Mouse (Mus musculus): ENCODE measurements at regions not wholly inside any gene's neighbourhood (a gene's known extent, or its start where the extent isn't known, plus 50 kb on each side); places are given as distances from the start of the nearest gene placed in this dataset.

DNA sequence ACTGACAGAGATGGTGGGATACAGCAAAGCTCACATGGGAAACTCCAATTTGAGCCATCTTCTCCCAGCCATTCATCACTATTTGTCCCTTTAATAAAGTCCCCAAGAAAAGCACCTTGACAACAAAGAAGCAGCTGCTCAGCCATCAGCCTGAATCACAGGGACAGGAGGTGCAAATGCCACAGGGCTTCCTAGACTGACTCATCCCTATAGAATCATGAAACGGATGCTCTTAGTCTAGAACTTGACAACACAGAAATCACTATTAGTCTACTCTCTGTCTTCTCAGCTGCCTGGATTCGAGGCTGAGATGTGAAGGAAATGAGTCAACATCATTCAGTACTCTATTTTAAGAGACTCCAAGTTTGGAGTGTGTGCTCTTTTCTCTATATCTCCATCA, 365.4 kb upstream of the Gm10306 start:
- Histone ChIP-seq H3K27ac (no peak overlapping the region), H3K4me3 (no peak overlapping the region)
- intact Hi-C loops (cut with DNase I) = no loop called here
- peak in 1 of 2 experiments; percentile 10 for DNase-seq (ENCODE audit: extremely low spot score in 1 of 2, low spot score in 2 of 2)
- TF ChIP-seq CTCF (IDR thresholded peaks at IDR 0.05) = no peak

DNA sequence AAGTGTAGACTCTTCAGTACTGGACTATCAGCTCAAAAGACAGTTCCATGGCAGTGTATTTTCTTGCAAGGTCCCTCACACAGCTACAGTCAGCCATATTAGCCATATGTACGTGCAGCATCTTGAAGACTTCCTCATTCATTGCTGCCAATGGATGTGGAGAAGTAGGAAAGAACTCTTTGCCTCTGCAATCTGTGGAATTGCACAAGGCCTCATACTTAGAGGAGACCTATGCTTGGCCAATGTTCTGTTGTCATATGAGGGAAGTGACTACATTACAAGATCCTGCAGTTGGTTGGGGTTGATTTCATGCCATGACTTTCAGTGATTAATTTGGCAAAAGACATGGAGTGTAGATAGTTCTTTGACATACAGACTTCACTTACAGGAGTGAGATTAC, 340.1 kb upstream of the Gm10306 start:
- DNase-seq (ENCODE audit: extremely low spot score in 1 of 2, low spot score in 2 of 2) = no peak
- intact Hi-C loops (cut with DNase I) = no loop called here
- no peak overlapping the region for H3K4me3 ChIP-seq

DNA sequence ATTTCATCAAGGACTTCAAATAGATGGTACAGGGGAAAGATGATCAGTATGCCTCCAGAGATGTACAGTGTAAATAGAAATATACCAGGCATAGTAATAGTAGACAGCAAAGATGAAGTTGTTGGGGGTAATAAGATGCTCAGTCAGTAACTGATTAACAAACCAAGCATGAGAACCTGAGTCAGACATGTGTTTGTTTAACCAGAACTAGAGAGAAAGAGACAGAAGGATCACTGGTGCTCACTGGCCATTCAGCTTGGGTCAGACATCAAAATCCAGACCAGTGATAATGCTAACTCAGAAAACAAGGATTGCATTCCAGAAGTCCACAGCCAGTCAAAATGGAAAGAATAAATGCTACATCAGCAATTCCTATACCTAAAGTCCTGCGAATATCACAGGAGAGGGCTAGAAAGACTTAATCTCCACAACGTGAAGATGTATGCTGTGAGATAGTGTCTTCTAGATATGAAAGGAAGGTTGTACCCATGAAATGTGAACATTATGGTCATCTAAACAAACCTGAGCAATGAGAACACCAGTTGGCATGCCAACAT, 320.6 kb upstream of the Gm10306 start:
- no peak for DNase-seq (ENCODE audit: extremely low spot score in 1 of 2, low spot score in 2 of 2)
- Histone ChIP-seq H3K4me3 (no peak overlapping the region), H3K27ac (no peak overlapping the region)
- no peak for TF ChIP-seq CTCF (IDR thresholded peaks at IDR 0.05)
- intact Hi-C loops (cut with DNase I) = no loop called here

More for the DNA sequence above, 340.1 kb upstream of the Gm10306 start:
- no peak for TF ChIP-seq CTCF (IDR thresholded peaks at IDR 0.05)
- no peak overlapping the region for H3K27ac ChIP-seq

GRCm38 (mm10) chr4:94256026-94256425, 300.3 kb upstream of the Gm10306 start:
- intact Hi-C loops (cut with DNase I) = no loop called here
- Histone ChIP-seq H3K27ac (no peak overlapping the region), H3K4me3 (no peak overlapping the region)
- no peak for DNase-seq (ENCODE audit: extremely low spot score in 1 of 2, low spot score in 2 of 2)
- no peak for TF ChIP-seq CTCF (IDR thresholded peaks at IDR 0.05)

DNA sequence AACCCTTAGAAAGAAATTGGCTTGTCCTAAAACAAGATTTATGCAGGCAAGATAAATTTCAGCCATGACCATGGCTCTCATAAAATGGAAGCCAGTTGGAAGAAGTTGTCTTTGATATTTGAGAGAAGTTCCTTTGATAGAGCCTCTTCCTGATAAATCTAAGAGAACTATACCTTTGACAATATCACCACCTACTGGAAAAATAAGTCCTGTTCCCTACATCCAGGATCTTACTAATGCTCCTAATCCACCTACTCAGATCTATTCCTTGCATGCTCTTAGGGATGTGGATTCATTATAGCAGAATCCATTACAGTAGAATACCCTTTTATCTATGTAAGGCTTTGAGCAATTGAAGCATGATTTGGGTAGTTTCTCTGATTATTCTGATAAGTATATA, 295.2 kb upstream of the Gm10306 start:
- Histone ChIP-seq H3K4me3 (no peak overlapping the region), H3K27ac (no peak overlapping the region)
- no peak for DNase-seq (ENCODE audit: extremely low spot score in 1 of 2, low spot score in 2 of 2)
- intact Hi-C loops (cut with DNase I) = no loop called here
- peak; percentile 51 for TF ChIP-seq CTCF (IDR thresholded peaks at IDR 0.05)

DNA sequence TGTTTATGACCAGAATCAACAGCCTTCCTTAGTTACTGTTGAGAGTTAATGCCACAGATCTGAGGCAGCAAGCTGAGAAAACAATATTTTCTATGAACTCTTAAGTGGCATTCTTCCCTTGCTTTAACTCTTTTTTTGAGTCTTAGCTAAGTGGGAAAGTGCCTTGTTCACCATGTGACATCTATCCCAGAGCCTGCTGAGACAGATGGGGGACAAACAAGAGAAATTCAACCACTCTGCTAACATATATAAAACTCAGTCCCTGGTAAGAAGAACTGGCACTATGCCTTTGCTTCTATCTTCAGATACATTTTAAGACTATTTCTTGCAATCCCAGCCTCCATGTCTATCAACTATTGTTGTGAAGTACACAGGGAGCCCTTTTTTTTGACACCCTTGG, 274.6 kb upstream of the Gm10306 start:
- no peak for TF ChIP-seq CTCF (IDR thresholded peaks at IDR 0.05)
- Histone ChIP-seq H3K27ac (no peak overlapping the region), H3K4me3 (no peak overlapping the region)
- intact Hi-C loops (cut with DNase I) = no loop called here
- no peak for DNase-seq (ENCODE audit: extremely low spot score in 1 of 2, low spot score in 2 of 2)

- TF ChIP-seq CTCF (IDR thresholded peaks at IDR 0.05) = no peak
- intact Hi-C loops (cut with DNase I) = no loop called here
- DNase-seq (ENCODE audit: extremely low spot score in 1 of 2, low spot score in 2 of 2) = no peak
- no peak overlapping the region for H3K27ac ChIP-seq
- no peak overlapping the region for H3K4me3 ChIP-seq
These were observed 264.2 kb upstream of the Gm10306 start for GRCm38 (mm10) chr4:94292150-94292549.

DNA sequence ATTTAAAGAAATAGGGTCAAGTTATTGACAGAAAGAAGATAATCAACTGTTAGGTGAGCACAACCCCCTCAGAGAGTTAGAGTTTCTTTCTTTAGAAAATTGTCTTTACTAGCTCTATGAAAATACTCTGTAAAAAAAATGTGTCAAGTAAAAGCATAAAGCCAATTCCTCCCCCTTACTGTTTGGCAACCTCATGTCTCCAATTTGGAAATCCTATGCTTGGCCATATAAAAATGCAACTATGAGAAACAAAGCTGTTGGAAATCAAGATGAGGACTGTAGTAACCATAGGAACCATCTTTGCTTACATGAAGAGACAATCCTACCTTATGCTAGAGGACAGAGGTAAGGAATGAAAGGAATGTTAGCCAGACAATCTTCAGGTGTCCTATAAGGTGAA, 239.0 kb upstream of the Gm10306 start:
- intact Hi-C loops (cut with DNase I) = loop anchor here (5.0 kb wide), 1 partner anchor 430 kb away; no protein-coding TSS in a partner anchor
- H3K27ac ChIP-seq = no peak overlapping the region
- H3K4me3 ChIP-seq = no peak overlapping the region
- TF ChIP-seq CTCF (IDR thresholded peaks at IDR 0.05) = no peak
- no peak for DNase-seq (ENCODE audit: extremely low spot score in 1 of 2, low spot score in 2 of 2)

DNA sequence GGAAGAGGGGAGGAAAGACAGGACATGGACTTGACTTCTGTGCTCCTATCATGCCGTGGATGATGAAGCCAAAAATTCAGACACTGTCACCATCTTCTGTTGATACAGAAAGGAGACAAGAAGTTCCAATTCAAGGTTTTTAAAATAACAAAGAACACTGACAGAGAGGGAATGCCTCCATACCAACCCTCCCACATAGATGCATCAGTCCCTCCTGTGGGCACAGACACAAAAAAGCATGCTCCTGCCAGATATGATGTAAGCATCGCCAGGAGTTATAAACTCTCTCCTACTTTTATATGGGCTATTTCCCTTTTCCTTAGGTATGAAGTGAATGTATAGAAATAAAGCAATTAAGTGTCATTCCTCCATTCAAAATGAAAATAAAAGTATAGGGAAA, 229.6 kb upstream of the Gm10306 start:
- H3K27ac ChIP-seq = no peak overlapping the region
- intact Hi-C loops (cut with DNase I) = no loop called here
- no peak for DNase-seq (ENCODE audit: extremely low spot score in 1 of 2, low spot score in 2 of 2)
- TF ChIP-seq CTCF (IDR thresholded peaks at IDR 0.05) = no peak
- no peak overlapping the region for H3K4me3 ChIP-seq

- DNase-seq (ENCODE audit: extremely low spot score in 1 of 2, low spot score in 2 of 2) = no peak
- H3K27ac ChIP-seq = no peak overlapping the region
- H3K4me3 ChIP-seq = no peak overlapping the region
- intact Hi-C loops (cut with DNase I) = no loop called here
- no peak for TF ChIP-seq CTCF (IDR thresholded peaks at IDR 0.05)
These were observed 213.0 kb upstream of the Gm10306 start for GRCm38 (mm10) chr4:94343331-94343730.

- no peak overlapping the region for H3K27ac ChIP-seq
- peak; percentile 55 for TF ChIP-seq CTCF (IDR thresholded peaks at IDR 0.05)
- DNase-seq (ENCODE audit: extremely low spot score in 1 of 2, low spot score in 2 of 2) = peak; percentile 20 to 24
- H3K4me3 ChIP-seq = no peak overlapping the region
- intact Hi-C loops (cut with DNase I) = loop anchor here (5.0 kb wide), 1 partner anchor 332 kb away; no protein-coding TSS in a partner anchor
These were observed 207.1 kb upstream of the Gm10306 start for GRCm38 (mm10) chr4:94349273-94349672.

DNA sequence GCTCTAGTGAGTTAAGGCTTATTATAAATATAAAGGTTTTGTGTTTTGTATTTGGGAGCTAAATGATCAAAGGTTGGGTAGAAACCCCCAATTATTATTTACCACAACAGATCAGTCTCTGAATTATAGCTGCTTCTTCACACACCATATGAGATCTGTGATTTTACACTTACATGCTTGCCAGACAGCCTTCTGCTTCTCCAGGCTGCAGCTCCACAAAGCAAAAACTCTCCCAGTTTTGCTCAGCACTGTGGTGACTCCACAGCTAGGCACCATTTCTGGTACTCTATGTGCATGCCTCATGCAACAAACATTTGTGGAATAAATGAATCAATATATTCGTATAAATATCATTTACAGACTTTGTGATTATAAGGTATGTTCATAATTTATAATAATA, 199.4 kb upstream of the Gm10306 start:
- DNase-seq (ENCODE audit: extremely low spot score in 1 of 2, low spot score in 2 of 2) = no peak
- TF ChIP-seq CTCF (IDR thresholded peaks at IDR 0.05) = no peak
- intact Hi-C loops (cut with DNase I) = no loop called here
- H3K4me3 ChIP-seq = no peak overlapping the region
- no peak overlapping the region for H3K27ac ChIP-seq

DNA sequence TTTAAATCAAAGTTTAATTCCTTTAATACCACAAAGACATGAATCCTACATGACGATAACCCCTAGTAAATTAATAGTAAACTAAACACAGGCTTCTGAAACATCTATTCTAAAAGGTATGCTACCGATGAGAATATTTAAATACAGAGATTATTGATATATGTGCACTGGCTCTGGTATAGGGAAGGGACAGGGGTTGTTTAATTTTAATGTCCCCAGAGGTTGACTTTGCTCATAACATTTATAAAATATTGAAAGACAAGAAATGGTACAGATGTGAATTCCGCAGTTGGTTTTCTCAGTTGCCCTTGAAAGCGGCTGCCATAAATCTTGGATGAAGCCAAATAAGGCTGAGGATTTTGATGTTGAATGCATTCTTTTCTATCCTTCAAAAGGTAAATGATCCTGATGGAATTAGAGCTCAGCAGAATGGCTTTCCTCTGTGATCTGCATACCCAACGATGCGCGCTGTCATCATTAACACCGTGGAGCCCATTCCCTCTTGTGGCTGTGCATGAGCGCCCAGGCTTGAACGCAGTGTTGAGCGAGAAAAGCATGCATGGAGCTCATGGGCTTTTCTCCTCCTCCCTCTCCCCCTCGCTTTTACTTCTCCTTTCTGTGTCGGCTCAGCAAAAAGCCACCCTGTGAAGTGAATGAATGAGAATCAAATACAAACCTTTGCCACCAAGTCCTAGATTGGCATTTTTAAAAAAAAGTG, 195.4 kb upstream of the Gm10306 start:
- Histone ChIP-seq H3K4me3 (no peak overlapping the region), H3K27ac (no peak overlapping the region)
- no peak for TF ChIP-seq CTCF (IDR thresholded peaks at IDR 0.05)
- intact Hi-C loops (cut with DNase I) = no loop called here
- DNase-seq (ENCODE audit: extremely low spot score in 1 of 2, low spot score in 2 of 2) = no peak
